14 mouse cellular contexts compared by ENCODE assay signal in the genomic region with DNA sequence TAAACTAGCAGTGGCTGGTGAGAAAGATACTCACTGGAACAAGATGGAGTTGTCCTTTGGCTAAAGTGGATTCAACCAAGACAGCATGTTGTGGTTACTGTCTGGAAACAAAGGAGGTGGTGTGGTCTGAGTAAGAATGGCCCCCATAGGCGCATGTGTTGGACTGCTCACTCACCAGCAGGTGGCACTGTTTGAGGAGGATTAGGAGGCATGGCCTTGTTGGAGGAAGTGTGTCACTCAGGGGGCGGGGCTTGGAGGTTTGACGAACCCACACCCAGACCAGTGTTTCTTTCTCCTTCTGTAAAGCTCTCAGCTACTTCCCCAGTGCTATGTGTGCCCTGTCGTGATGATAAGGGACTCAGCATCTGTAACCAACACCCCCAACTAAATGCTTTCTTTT. TPM values are rescaled to one million over a fixed set of nuclear protein-coding genes. Genes with fewer than 3 reads are reported as not detected.
DNase-seq lines count a peak whose midpoint lies in the region; ATAC-seq and TF ChIP-seq lines count a peak whose summit lies in the region.
"Had no signal": no experiment of that assay in that cellular context is flagged by ENCODE, and none has a peak within 500 bp of the region (broad histone marks: within the 10 kb centered on the region; RNA-seq: fewer than 3 reads in every experiment).

No protein-coding gene starts in this region.

- peaks cover 4% of the 10 kb centered on the region; the same call in 1 of the 2 replicates for H3K9me3 ChIP-seq in liver, embryonic 12.5 days (replicated peaks)
- peaks cover 10% of the 10 kb centered on the region for H3K9me3 ChIP-seq in E14TG2a.4 (ENCODE audit: low read length)
- H3K9me3 ChIP-seq: hindbrain, embryonic 15.5 days; neural tube, embryonic 15.5 days had no signal

- H3K36me3 ChIP-seq in liver, adult 2 months (ENCODE audit: control insufficient read depth, insufficient read depth, low read length) = no peaks in the 10 kb centered on the region
- no peaks in the 10 kb centered on the region for H3K36me3 ChIP-seq in liver, embryonic 12.5 days
- no peaks in the 10 kb centered on the region for H3K36me3 ChIP-seq in E14TG2a.4 (ENCODE audit: insufficient read depth, low read length)
- H3K36me3 ChIP-seq: hindbrain, embryonic 15.5 days; kidney, embryonic 15.5 days; liver, embryonic 15.5 days; neural tube, embryonic 15.5 days had no signal

- no peak for DNase-seq in liver, adult 2 months (ENCODE audit: extremely low read depth, low read depth, low spot score)
- DNase-seq in A20 (ENCODE audit: low read depth, low spot score) = peak; percentile 10
- DNase-seq in brain, embryonic 14.5 days (ENCODE audit: low read depth) = no peak
- DNase-seq in gastrocnemius, postnatal 25 days = no peak
- no peak for DNase-seq in urinary bladder, postnatal 36 days (ENCODE audit: low spot score in 2 of 2)
- no peak for DNase-seq in spleen, postnatal 14 days (ENCODE audit: low spot score in 2 of 2)
- DNase-seq: adrenal gland, adult 8-10 months; thymus, postnatal 25 days had no signal

- no peak overlapping the region for H3K4me3 ChIP-seq in liver, adult 2 months (ENCODE audit: insufficient read depth, low read depth, low read length)
- no peak overlapping the region for H3K4me3 ChIP-seq in liver, embryonic 12.5 days
- no peak overlapping the region for H3K4me3 ChIP-seq in E14TG2a.4 (replicated peaks; ENCODE audit: low read length)
- H3K4me3 ChIP-seq: hindbrain, embryonic 15.5 days; kidney, embryonic 15.5 days; liver, embryonic 15.5 days; neural tube, embryonic 15.5 days had no signal

- H3K4me2 ChIP-seq in liver, embryonic 12.5 days = no peak overlapping the region
- H3K4me2 ChIP-seq: hindbrain, embryonic 15.5 days; kidney, embryonic 15.5 days; liver, embryonic 15.5 days; neural tube, embryonic 15.5 days had no signal

- ATAC-seq in liver, embryonic 12.5 days = no peak

- no peak overlapping the region for H3K27ac ChIP-seq in liver, adult 2 months (replicated peaks; ENCODE audit: insufficient read depth, low read depth, low read length)
- H3K27ac ChIP-seq in liver, embryonic 12.5 days = no peak overlapping the region
- H3K27ac ChIP-seq: hindbrain, embryonic 15.5 days; kidney, embryonic 15.5 days; liver, embryonic 15.5 days; neural tube, embryonic 15.5 days had no signal

- no peaks in the 10 kb centered on the region for H3K4me1 ChIP-seq in liver, adult 2 months (ENCODE audit: control insufficient read depth, insufficient read depth, low read length)
- H3K4me1 ChIP-seq in liver, embryonic 12.5 days = no peaks in the 10 kb centered on the region
- H3K4me1 ChIP-seq in E14TG2a.4 (replicated peaks; ENCODE audit: low read depth, low read length) = 0 out of 2 replicates have a peak, but pooled peaks cover 2% of the 10 kb centered on the region
- H3K4me1 ChIP-seq: hindbrain, embryonic 15.5 days; kidney, embryonic 15.5 days; liver, embryonic 15.5 days; neural tube, embryonic 15.5 days had no signal

- H3K79me2 ChIP-seq in liver, adult 2 months (ENCODE audit: control insufficient read depth, insufficient read depth, low read length) = no peaks in the 10 kb centered on the region

- H3K27me3 ChIP-seq in liver, adult 2 months (ENCODE audit: control insufficient read depth, insufficient read depth, low read length) = peaks cover 13% of the 10 kb centered on the region; the same call in 1 of the 2 replicates
- H3K27me3 ChIP-seq in liver, embryonic 12.5 days (replicated peaks) = no peaks in the 10 kb centered on the region
- H3K27me3 ChIP-seq in E14TG2a.4 (ENCODE audit: insufficient read depth, low read length) = no peaks in the 10 kb centered on the region
- H3K27me3 ChIP-seq: hindbrain, embryonic 15.5 days; kidney, embryonic 15.5 days; liver, embryonic 15.5 days; neural tube, embryonic 15.5 days had no signal

- TF ChIP-seq POLR2A in liver, adult 2 months (IDR thresholded peaks at IDR 0.05; ENCODE audit: extremely low read depth, insufficient read depth, low read length) = no peak
- no peak for TF ChIP-seq POLR2A in brain, embryonic 14.5 days (IDR thresholded peaks at IDR 0.05; ENCODE audit: borderline replicate concordance, extremely low read depth, insufficient read depth, insufficient read length, poor library complexity, severe bottlenecking)

- WGBS in liver, adult 2 months = 93% methylated on average over 4 of the region's 4 CpGs
- 60% methylated on average over 4 of the region's 4 CpGs for WGBS in liver, embryonic 12.5 days (ENCODE audit: insufficient replicate concordance)

- H3K9ac ChIP-seq in liver, adult 2 months (ENCODE audit: low read depth, low read length) = no peak overlapping the region
- no peak overlapping the region for H3K9ac ChIP-seq in liver, embryonic 12.5 days
- H3K9ac ChIP-seq: hindbrain, embryonic 15.5 days; kidney, embryonic 15.5 days; liver, embryonic 15.5 days; neural tube, embryonic 15.5 days had no signal

- 0 out of 2 replicates have a peak, but pooled peaks have one; percentile 9 for TF ChIP-seq CTCF in liver, adult 2 months (IDR thresholded peaks at IDR 0.05; ENCODE audit: low read depth, low read length)
- TF ChIP-seq CTCF in E14TG2a.4 (conservative IDR thresholded peaks at IDR 0.05; ENCODE audit: low read length) = peak; percentile 44
- TF ChIP-seq CTCF in brain, embryonic 14.5 days (IDR thresholded peaks at IDR 0.05; ENCODE audit: borderline replicate concordance, extremely low read depth, insufficient read depth, insufficient read length) = 0 out of 2 replicates have a peak, but pooled peaks have one; percentile 7

RNA-seq across cellular contexts. Expression of a gene that starts 38.6 kb away (rescaled TPM):
- total RNA-seq in liver, adult 2 months (2014; rRNA removed) = 1.1 and 1.5 TPM in 2 replicates
- 3.1 and 3.9 TPM in 2 replicates for polyA plus RNA-seq in liver, adult 2 months (2012; rRNA removed)
- polyA plus RNA-seq in liver, embryonic 12.5 days (2016; fragmentation: Nextera tagmentation; extraction: Ambion mirVana) = 2.9 and 3.4 TPM in 2 replicates
- 165 and 168 TPM in 2 replicates for polyA plus RNA-seq in brain, embryonic 14.5 days (2012; rRNA removed)
- total RNA-seq in gastrocnemius, postnatal 25 days (2021) = 1 to 10 TPM; 2.1 to 3.2 TPM

Comparison
In these comparisons a context has a peak if more than half of its experiments do, and no peak if none do; other contexts are left out.
1. RNA of a gene that starts 38.6 kb away (polyA plus RNA-seq): 165 to 168 TPM in brain, embryonic 14.5 days; 3.1 to 3.9 TPM in liver, adult 2 months and 2.9 to 3.4 TPM in liver, embryonic 12.5 days; every median in the first group is over 10 times any median in the second.
2. Peak in every context shown above with its lines, with median percentiles within 50 percentile points of each other: CTCF ChIP-seq.